Mouse (Mus musculus) layer of hippocampus, postnatal 25 days (tissue): Measurements from ENCODE around the gene Zbtb20. TPM values are rescaled to one million over a fixed set of nuclear protein-coding genes. Genes with fewer than 3 reads are reported as not detected.

Source experiments
- DNase-seq, 2 experiments: peaks; one replicate each; pipeline ENCODE4 v3.0.0; 2022; ENCODE audit warnings: mixed read lengths in 2 of 2, low spot score in 1 of 2; ENCODE audit errors: extremely low spot score in 1 of 2
- total RNA-seq, 2 experiments: library from RNA; stranded (reverse); gene quantifications; 2 replicates each; pipeline ENCODE4 v1.2.3; 2021

The Zbtb20 gene
- total RNA-seq = 100 to 1,000 TPM; 251 to 334 TPM

- DNase-seq = no peak
These were observed at the start of gene Zbtb20 for GRCm38 (mm10) chr16:42875852-42875980. Gene Zbtb20, plus strand, starts transcription at chr16:42875881.

- no peak for DNase-seq
These were observed 39.7 kb upstream of the Zbtb20 start for GRCm38 (mm10) chr16:42835940-42836339.

- no peak for DNase-seq
These were observed 39.1 kb upstream of the Zbtb20 start for GRCm38 (mm10) chr16:42836404-42837120.

- no peak for DNase-seq
These were observed 37.5 kb upstream of the Zbtb20 start for GRCm38 (mm10) chr16:42838226-42838625.

GRCm38 (mm10) chr16:42857564-42858183 lies 18.0 kb upstream of the Zbtb20 start:
- DNase-seq = no peak

GRCm38 (mm10) chr16:42859251-42859650 lies 16.4 kb upstream of the Zbtb20 start:
- no peak for DNase-seq

GRCm38 (mm10) chr16:42863231-42863630 lies 12.4 kb upstream of the Zbtb20 start:
- DNase-seq = no peak

- no peak for DNase-seq
These were observed 9.6 kb upstream of the Zbtb20 start for GRCm38 (mm10) chr16:42866061-42866460.

- DNase-seq = no peak
These were observed 3.6 kb upstream of the Zbtb20 start for GRCm38 (mm10) chr16:42872101-42872500.

GRCm38 (mm10) chr16:42873942-42874341 lies 1.7 kb upstream of the Zbtb20 start:
- no peak for DNase-seq

- DNase-seq = no peak
These were observed 1.2 kb upstream of the Zbtb20 start for GRCm38 (mm10) chr16:42874456-42874855.

GRCm38 (mm10) chr16:42874910-42875851 lies 500 bp upstream of the Zbtb20 start:
- DNase-seq = peak; percentile 94

- DNase-seq = peak; percentile 43 to 51
These were observed 630 bp downstream of the Zbtb20 start for GRCm38 (mm10) chr16:42876021-42877000.

- DNase-seq = no peak
These were observed 4.4 kb downstream of the Zbtb20 start for GRCm38 (mm10) chr16:42880046-42880445.

GRCm38 (mm10) chr16:42885538-42885937 lies 9.9 kb downstream of the Zbtb20 start:
- DNase-seq = no peak

- DNase-seq = no peak
These were observed 10.3 kb downstream of the Zbtb20 start for GRCm38 (mm10) chr16:42885964-42886363.

- no peak for DNase-seq
These were observed 21.5 kb downstream of the Zbtb20 start for GRCm38 (mm10) chr16:42897125-42897693.

GRCm38 (mm10) chr16:42900328-42900727 lies 24.6 kb downstream of the Zbtb20 start:
- DNase-seq = no peak

GRCm38 (mm10) chr16:42907283-42907701 lies 31.6 kb downstream of the Zbtb20 start:
- no peak for DNase-seq

- no peak for DNase-seq
These were observed 32.7 kb downstream of the Zbtb20 start for GRCm38 (mm10) chr16:42908381-42908780.
